ENCODE assay signal across 8 mouse cellular contexts in the genomic region with DNA sequence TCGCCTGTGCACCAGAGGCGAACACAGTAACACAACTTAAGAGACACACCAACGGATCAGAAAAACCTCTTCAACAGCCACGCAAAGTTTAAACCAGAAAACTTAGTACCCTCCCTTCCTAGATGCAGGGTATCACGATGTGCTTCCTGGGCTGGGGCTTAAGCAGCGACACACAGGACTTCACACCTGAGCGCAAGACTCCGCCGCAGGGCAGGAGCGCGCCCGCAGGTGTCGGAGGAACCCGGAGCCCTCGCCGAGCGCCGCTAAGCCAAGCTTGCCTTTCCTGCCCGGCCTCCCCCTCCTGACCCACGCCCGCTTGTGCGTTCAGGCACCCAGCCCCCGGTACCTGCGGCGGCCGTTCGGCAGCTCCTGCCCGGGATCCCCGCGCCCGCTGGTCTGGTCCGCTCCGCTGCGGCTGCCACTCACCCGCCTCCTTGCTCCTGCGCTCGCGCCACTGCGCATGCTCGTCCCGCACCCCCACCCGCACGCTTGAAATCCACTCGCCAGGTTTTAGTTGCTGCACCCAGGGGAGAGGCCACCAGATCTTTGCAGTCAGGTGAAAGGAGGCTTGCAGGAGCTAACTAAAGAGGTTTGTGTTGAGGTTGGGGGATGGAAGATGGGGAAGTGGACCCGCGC. TPM values are rescaled to one million over a fixed set of nuclear protein-coding genes. Genes with fewer than 3 reads are reported as not detected.
DNase-seq lines count a peak whose midpoint lies in the region; ATAC-seq lines count a peak whose summit lies in the region.

Gene Pls1 (minus strand): TSS at position 487 of the 636 bp plus-strand sequence.

- H3K36me3 ChIP-seq in intestine, embryonic 14.5 days (ENCODE audit: control insufficient read depth, insufficient read depth, low read length): no peaks in the 10 kb centered on the region
- H3K36me3 ChIP-seq in megakaryocyte, embryonic 14.5 days (replicated peaks; ENCODE audit: low read length): peaks cover 36% of the 10 kb centered on the region

- H3K27me3 ChIP-seq in intestine, embryonic 14.5 days (replicated peaks; ENCODE audit: control insufficient read depth, insufficient read depth, low read length): peaks cover 12% of the 10 kb centered on the region
- no peaks in the 10 kb centered on the region for H3K27me3 ChIP-seq in megakaryocyte, embryonic 14.5 days (replicated peaks)

- H3K4me1 ChIP-seq in intestine, embryonic 14.5 days (replicated peaks; ENCODE audit: control insufficient read depth, insufficient read depth, low read length): 0 out of 2 replicates have a peak, but pooled peaks cover 5% of the 10 kb centered on the region
- H3K4me1 ChIP-seq in megakaryocyte, embryonic 14.5 days: peaks cover 67% of the 10 kb centered on the region

- under 1% methylated on average over 41 of the region's 46 CpGs for WGBS in intestine, embryonic 14.5 days

- peak within 1 kb of the TSS; percentile 59 for H3K4me3 ChIP-seq in intestine, embryonic 14.5 days (ENCODE audit: low read depth, low read length)
- peak within 1 kb of the TSS; percentile 94 for H3K4me3 ChIP-seq in megakaryocyte, embryonic 14.5 days (replicated peaks)

- H3K4me2 ChIP-seq in intestine, embryonic 14.5 days (ENCODE audit: low read length): peak within 1 kb of the TSS; percentile 95

- peak within 1 kb of the TSS; percentile 47; the same call in 1 of the 2 replicates for H3K27ac ChIP-seq in intestine, embryonic 14.5 days (ENCODE audit: low read depth)

- peak; percentile 81 to 94 for DNase-seq in adrenal gland, adult (ENCODE audit: inconsistent age in 2 of 2, low spot score in 1 of 2)
- DNase-seq in embryo, embryonic 10 days (ENCODE audit: low spot score): peak; percentile 80
- peak; percentile 53 to 58 for DNase-seq in gastrocnemius, postnatal 36 days
- peak; percentile 99 for DNase-seq in intestine, embryonic 14.5 days (ENCODE audit: low spot score)
- peak; percentile 67 to 92 for DNase-seq in left cerebral cortex, adult 9 months (ENCODE audit: low spot score in 2 of 2)
- peak; percentile 88 to 92 for DNase-seq in right cerebral cortex, postnatal 10 days (ENCODE audit: low spot score in 2 of 2)
- peak; percentile 57 for DNase-seq in urinary bladder, postnatal 10 days (ENCODE audit: low spot score)

- intact Hi-C loops in gastrocnemius, postnatal 36 days (cut with DNase I): no loop called here

- no peaks in the 10 kb centered on the region for H3K9me3 ChIP-seq in intestine, embryonic 14.5 days (ENCODE audit: control insufficient read depth, low read length)
- H3K9me3 ChIP-seq in megakaryocyte, embryonic 14.5 days: no peaks in the 10 kb centered on the region

- peak; percentile 92 for ATAC-seq in intestine, embryonic 14.5 days (replicated peaks; ENCODE audit: low FRiP score, low TSS enrichment, low read depth)

- peak within 1 kb of the TSS; percentile 53 for H3K9ac ChIP-seq in intestine, embryonic 14.5 days (ENCODE audit: low read length)

RNA-seq across cellular contexts. Expression of gene Pls1, which starts in this region (rescaled TPM):
- not detected for total RNA-seq in gastrocnemius, postnatal 36 days (2021)
- 25.7 and 26.1 TPM in 2 replicates for polyA plus RNA-seq in intestine, embryonic 14.5 days (2014; fragmentation: Nextera tagmentation; extraction: Ambion mirVana)
- 4.0 and 14.4 TPM in 2 replicates for polyA plus RNA-seq in megakaryocyte, embryonic 14.5 days (2012; ENCODE audit: insufficient read depth, low replicate concordance)

Comparison
In these comparisons a context has a peak if more than half of its experiments do, and no peak if none do; other contexts are left out.
1. Peak in every context shown above with its lines: DNase-seq, ATAC-seq, H3K4me3 ChIP-seq and H3K27ac ChIP-seq.
2. Peak in DNase-seq in gastrocnemius, postnatal 36 days; RNA of the gene not detected or under 1 TPM.